ENCODE assay signal across 8 mouse cellular contexts in genomic region chr2:18586925-18587724, GRCm38 (mm10).
A peak's percentile ranks its signal among the peaks of the same experiment; 100 is the strongest.
DNase-seq lines count a peak whose midpoint lies in the region; ATAC-seq and TF ChIP-seq lines count a peak whose summit lies in the region.

No protein-coding gene starts in this region.

- no peak overlapping the region for H3K27ac ChIP-seq in cortical plate, adult 2 months (ENCODE audit: insufficient read depth, low read length)
- H3K27ac ChIP-seq in hindbrain, postnatal 0 days: peak overlapping the region; percentile 73

- H3K36me3 ChIP-seq in hindbrain, postnatal 0 days (ENCODE audit: insufficient read depth, low read length): no peaks in the 10 kb centered on the region

- DNase-seq in adrenal gland, adult (ENCODE audit: inconsistent age in 2 of 2, low spot score in 1 of 2): peak; percentile 81 to 96
- DNase-seq in gastrocnemius, adult 8-10 months (ENCODE audit: low spot score in 2 of 2): peak; percentile 58 to 70
- DNase-seq in hindbrain, postnatal 0 days (ENCODE audit: low spot score): peak; percentile 90
- DNase-seq in left cerebral cortex, adult 18-20 months (ENCODE audit: low spot score in 2 of 2): peak; percentile 91
- DNase-seq in lung, postnatal 4 days: peak; percentile 66 to 84
- peak; percentile 86 for DNase-seq in right cerebral cortex, adult 18-20 months
- peak; percentile 76 for DNase-seq in urinary bladder, postnatal 25 days (ENCODE audit: low spot score)

- WGBS in hindbrain, postnatal 0 days: under 1% methylated on average over 31 of the region's 31 CpGs

- no peaks in the 10 kb centered on the region for H3K4me1 ChIP-seq in cortical plate, adult 2 months (ENCODE audit: control insufficient read depth, insufficient read depth, low read length)
- H3K4me1 ChIP-seq in hindbrain, postnatal 0 days (ENCODE audit: insufficient read depth, low read length): no peaks in the 10 kb centered on the region

- TF ChIP-seq CTCF in cortical plate, adult 2 months (IDR thresholded peaks at IDR 0.05; ENCODE audit: extremely low read depth, insufficient read depth, low read length): no peak
- TF ChIP-seq CTCF in hindbrain, postnatal 0 days (IDR thresholded peaks at IDR 0.05; ENCODE audit: low read depth): no peak

- no peaks in the 10 kb centered on the region for H3K9me3 ChIP-seq in hindbrain, postnatal 0 days (ENCODE audit: low read length)

- H3K27me3 ChIP-seq in hindbrain, postnatal 0 days (ENCODE audit: insufficient read depth, low read length): no peaks in the 10 kb centered on the region

- ATAC-seq in hindbrain, postnatal 0 days: peak; percentile 88

- H3K4me2 ChIP-seq in hindbrain, postnatal 0 days (ENCODE audit: low read depth, low read length): peak overlapping the region; percentile 67

- TF ChIP-seq POLR2A in cortical plate, adult 2 months (IDR thresholded peaks at IDR 0.05; ENCODE audit: extremely low read depth, insufficient read depth, low read length): no peak

- H3K9ac ChIP-seq in hindbrain, postnatal 0 days (replicated peaks; ENCODE audit: low read length): peak overlapping the region; percentile 65

- peak overlapping the region; percentile 89 for H3K4me3 ChIP-seq in cortical plate, adult 2 months (ENCODE audit: insufficient read depth, low read length)
- H3K4me3 ChIP-seq in hindbrain, postnatal 0 days (ENCODE audit: low read length): peak overlapping the region; percentile 77
